Mouse (Mus musculus): Measurements from ENCODE around the gene Gcc1. TPM values are rescaled to one million over a fixed set of nuclear protein-coding genes. Genes with fewer than 3 reads are reported as not detected.

Gene Gcc1
- polyA plus RNA-seq, 1 experiment from 2014 or later = 9.5 TPM

DNA sequence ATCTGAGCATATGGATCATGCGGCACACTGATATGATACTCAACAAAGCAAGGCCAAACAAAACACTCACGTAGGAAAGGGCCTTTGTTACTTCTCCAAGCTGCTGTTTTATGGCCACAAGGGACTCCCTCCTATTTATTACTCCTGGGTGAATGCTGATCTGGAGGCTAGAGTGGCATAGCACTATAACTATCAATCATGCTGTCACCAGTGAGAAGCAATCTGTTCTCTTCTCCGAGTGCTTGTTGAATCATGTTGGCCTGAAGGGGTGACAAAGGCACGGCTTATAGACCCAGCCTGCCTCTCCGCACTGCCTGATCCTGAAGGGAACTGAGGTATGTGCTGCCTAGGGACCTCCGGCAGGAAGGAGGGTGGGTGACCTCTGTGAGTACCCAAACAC is 36.4 kb upstream of the Gcc1 start:
- Histone ChIP-seq H3K4me2 (ENCODE audit: low read length) (no peak overlapping the region), H3K9ac (ENCODE audit: low read depth, low read length) (no peak overlapping the region)
- TF ChIP-seq CTCF (IDR thresholded peaks at IDR 0.05; ENCODE audit: low read depth) = no peak

DNA sequence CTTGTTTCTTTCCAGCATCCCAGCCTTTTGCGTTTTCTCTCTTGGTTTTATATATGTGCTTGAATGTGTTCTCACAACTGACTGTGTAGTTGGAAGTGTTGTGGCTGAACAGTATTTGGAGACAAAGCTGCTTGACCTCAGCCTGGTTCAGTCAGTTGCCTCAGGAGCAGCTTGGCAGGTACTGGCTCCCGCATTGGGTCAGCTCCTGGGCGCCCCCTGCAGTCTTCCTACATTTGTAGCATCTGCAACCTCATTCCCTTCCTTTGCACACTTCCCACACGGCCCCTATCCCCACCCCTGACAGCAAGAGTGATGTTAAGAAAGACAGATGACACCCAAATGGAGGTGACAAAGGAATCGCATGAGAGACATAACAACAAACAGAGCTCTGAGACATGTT is 32.3 kb upstream of the Gcc1 start:
- TF ChIP-seq CTCF (IDR thresholded peaks at IDR 0.05; ENCODE audit: low read depth) = peak; percentile 75
- Histone ChIP-seq H3K4me2 (ENCODE audit: low read length) (no peak overlapping the region), H3K4me3 (replicated peaks; ENCODE audit: low read depth, low read length) (no peak overlapping the region), H3K9me3 (replicated peaks; ENCODE audit: low read length) (no peaks in the 10 kb centered on the region), H3K36me3 (ENCODE audit: insufficient read depth, low read length) (no peaks in the 10 kb centered on the region), H3K27me3 (ENCODE audit: insufficient read depth, low read length) (no peaks in the 10 kb centered on the region), H3K4me1 (replicated peaks; ENCODE audit: insufficient read depth, low read length) (no peaks in the 10 kb centered on the region), H3K9ac (ENCODE audit: low read depth, low read length) (no peak overlapping the region), H3K27ac (no peak overlapping the region)
- ATAC-seq (replicated peaks; ENCODE audit: low FRiP score, low read depth) = no peak
- WGBS = 4% methylated on average over 5 of the region's 5 CpGs
- DNase-seq (ENCODE audit: low spot score) = peak; percentile 51

More for the DNA sequence above, 36.4 kb upstream of the Gcc1 start:
- DNase-seq (ENCODE audit: low spot score) (peak; percentile 23), ATAC-seq (replicated peaks; ENCODE audit: low FRiP score, low read depth) (no peak)
- H3K9me3 ChIP-seq (replicated peaks; ENCODE audit: low read length) = no peaks in the 10 kb centered on the region
- H3K27ac ChIP-seq = no peak overlapping the region
- WGBS = 18% methylated on average over 6 of the region's 6 CpGs
- H3K36me3 ChIP-seq (ENCODE audit: insufficient read depth, low read length) = no peaks in the 10 kb centered on the region
- no peaks in the 10 kb centered on the region for H3K27me3 ChIP-seq (ENCODE audit: insufficient read depth, low read length)
- no peaks in the 10 kb centered on the region for H3K4me1 ChIP-seq (replicated peaks; ENCODE audit: insufficient read depth, low read length)
- no peak overlapping the region for H3K4me3 ChIP-seq (replicated peaks; ENCODE audit: low read depth, low read length)

DNA sequence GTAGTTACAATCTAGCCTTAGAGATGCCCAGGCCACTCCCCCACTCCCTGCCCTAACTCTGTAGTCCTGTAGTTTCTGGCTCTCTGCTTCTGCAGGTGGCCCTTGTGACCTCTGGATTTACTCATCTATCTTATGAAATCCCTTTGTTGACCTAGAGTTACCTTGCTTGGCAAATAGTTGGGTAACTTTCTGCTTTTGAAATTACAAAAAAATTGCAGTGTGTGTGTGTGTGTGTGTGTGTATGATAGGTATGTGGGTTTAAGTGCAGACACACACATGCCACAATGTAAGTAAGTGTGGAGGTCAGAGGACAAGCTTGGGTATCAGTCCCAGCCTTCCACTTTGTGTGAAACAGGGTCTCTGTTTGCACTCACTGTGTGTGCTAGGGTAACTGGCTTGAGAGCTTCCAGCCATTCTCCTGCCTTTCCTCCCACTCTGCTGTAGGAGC is 31.1 kb upstream of the Gcc1 start:
- Histone ChIP-seq H3K4me3 (replicated peaks; ENCODE audit: low read depth, low read length) (no peak overlapping the region), H3K4me2 (ENCODE audit: low read length) (no peak overlapping the region), H3K9me3 (replicated peaks; ENCODE audit: low read length) (no peaks in the 10 kb centered on the region), H3K4me1 (replicated peaks; ENCODE audit: insufficient read depth, low read length) (no peaks in the 10 kb centered on the region), H3K36me3 (ENCODE audit: insufficient read depth, low read length) (no peaks in the 10 kb centered on the region), H3K27me3 (ENCODE audit: insufficient read depth, low read length) (no peaks in the 10 kb centered on the region), H3K9ac (ENCODE audit: low read depth, low read length) (no peak overlapping the region), H3K27ac (no peak overlapping the region)
- DNase-seq (ENCODE audit: low spot score) (no peak), ATAC-seq (replicated peaks; ENCODE audit: low FRiP score, low read depth) (no peak)
- TF ChIP-seq CTCF (IDR thresholded peaks at IDR 0.05; ENCODE audit: low read depth) = no peak

- Histone ChIP-seq H3K27me3 (ENCODE audit: insufficient read depth, low read length) (peaks cover 19% of the 10 kb centered on the region), H3K4me1 (replicated peaks; ENCODE audit: insufficient read depth, low read length) (no peaks in the 10 kb centered on the region), H3K9me3 (replicated peaks; ENCODE audit: low read length) (no peaks in the 10 kb centered on the region), H3K4me2 (ENCODE audit: low read length) (no peak overlapping the region), H3K4me3 (replicated peaks; ENCODE audit: low read depth, low read length) (no peak overlapping the region), H3K36me3 (ENCODE audit: insufficient read depth, low read length) (no peaks in the 10 kb centered on the region), H3K9ac (ENCODE audit: low read depth, low read length) (no peak overlapping the region), H3K27ac (no peak overlapping the region)
- WGBS = under 1% methylated on average over 12 of the region's 12 CpGs
- no peak for TF ChIP-seq CTCF (IDR thresholded peaks at IDR 0.05; ENCODE audit: low read depth)
- DNase-seq (ENCODE audit: low spot score) (no peak), ATAC-seq (replicated peaks; ENCODE audit: low FRiP score, low read depth) (no peak)
These were observed 22.8 kb upstream of the Gcc1 start for GRCm38 (mm10) chr6:28450977-28451376.

GRCm38 (mm10) chr6:28450481-28450880 is 22.3 kb upstream of the Gcc1 start:
- no peak for ATAC-seq (replicated peaks; ENCODE audit: low FRiP score, low read depth)
- 15% methylated on average over 5 of the region's 5 CpGs for WGBS
- Histone ChIP-seq H3K9ac (ENCODE audit: low read depth, low read length) (no peak overlapping the region), H3K27me3 (ENCODE audit: insufficient read depth, low read length) (peaks cover 19% of the 10 kb centered on the region), H3K27ac (no peak overlapping the region), H3K36me3 (ENCODE audit: insufficient read depth, low read length) (no peaks in the 10 kb centered on the region), H3K4me3 (replicated peaks; ENCODE audit: low read depth, low read length) (no peak overlapping the region), H3K4me2 (ENCODE audit: low read length) (no peak overlapping the region), H3K9me3 (replicated peaks; ENCODE audit: low read length) (no peaks in the 10 kb centered on the region), H3K4me1 (replicated peaks; ENCODE audit: insufficient read depth, low read length) (no peaks in the 10 kb centered on the region)
- TF ChIP-seq CTCF (IDR thresholded peaks at IDR 0.05; ENCODE audit: low read depth) = peak; percentile 8; the same call in 1 of the 2 replicates
- DNase-seq (ENCODE audit: low spot score) = peak; percentile 18

DNA sequence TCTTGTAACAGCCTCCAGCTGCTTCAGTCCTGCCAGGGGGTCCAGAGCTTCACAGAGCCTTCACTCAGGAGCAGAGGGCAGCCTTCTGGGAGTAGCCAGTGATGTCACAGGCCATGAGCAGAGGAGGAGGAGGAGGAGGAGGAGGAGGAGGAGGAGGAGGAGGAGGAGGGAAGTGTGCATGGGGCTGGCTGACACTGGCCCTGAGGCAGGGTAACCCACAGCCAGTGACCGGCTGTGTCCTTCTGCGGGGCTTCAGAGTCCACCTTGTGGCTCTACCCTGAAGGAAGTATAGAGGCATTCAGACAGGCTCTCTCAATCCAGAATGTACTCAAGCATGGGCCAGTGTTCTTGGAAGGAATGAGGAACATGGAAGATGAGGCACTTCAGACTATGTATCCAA is 21.1 kb upstream of the Gcc1 start, which contains the start of gene Pax4:
Gene Pax4, minus strand, starts transcription at position 101 of the 400 bp plus-strand sequence.
- no peak for ATAC-seq (replicated peaks; ENCODE audit: low FRiP score, low read depth)
- Histone ChIP-seq H3K9ac (ENCODE audit: low read depth, low read length) (no peak within 1 kb of the TSS), H3K4me2 (ENCODE audit: low read length) (no peak within 1 kb of the TSS), H3K4me3 (replicated peaks; ENCODE audit: low read depth, low read length) (no peak within 1 kb of the TSS), H3K27me3 (ENCODE audit: insufficient read depth, low read length) (peaks cover 19% of the 10 kb centered on the region), H3K27ac (no peak within 1 kb of the TSS), H3K36me3 (ENCODE audit: insufficient read depth, low read length) (no peaks in the 10 kb centered on the region), H3K4me1 (replicated peaks; ENCODE audit: insufficient read depth, low read length) (no peaks in the 10 kb centered on the region), H3K9me3 (replicated peaks; ENCODE audit: low read length) (no peaks in the 10 kb centered on the region)
- DNase-seq (ENCODE audit: low spot score) = no peak
- no peak for TF ChIP-seq CTCF (IDR thresholded peaks at IDR 0.05; ENCODE audit: low read depth)
- 63% methylated on average over 2 of the region's 2 CpGs for WGBS

- Histone ChIP-seq H3K4me3 (replicated peaks; ENCODE audit: low read depth, low read length) (no peak overlapping the region), H3K4me2 (ENCODE audit: low read length) (no peak overlapping the region), H3K9me3 (replicated peaks; ENCODE audit: low read length) (no peaks in the 10 kb centered on the region), H3K27me3 (ENCODE audit: insufficient read depth, low read length) (peaks cover 19% of the 10 kb centered on the region), H3K4me1 (replicated peaks; ENCODE audit: insufficient read depth, low read length) (no peaks in the 10 kb centered on the region), H3K36me3 (ENCODE audit: insufficient read depth, low read length) (no peaks in the 10 kb centered on the region), H3K27ac (no peak overlapping the region), H3K9ac (ENCODE audit: low read depth, low read length) (no peak overlapping the region)
- no peak for DNase-seq (ENCODE audit: low spot score)
- ATAC-seq (replicated peaks; ENCODE audit: low FRiP score, low read depth) = no peak
- no peak for TF ChIP-seq CTCF (IDR thresholded peaks at IDR 0.05; ENCODE audit: low read depth)
- WGBS = 71% methylated on average over 7 of the region's 7 CpGs
These were observed 19.7 kb upstream of the Gcc1 start for GRCm38 (mm10) chr6:28447937-28448336.

All from kidney, postnatal 0 days (tissue).